Mouse (Mus musculus) induced T-regulatory cell, adult 2 months (primary cell): ENCODE data around the gene Phf14.
A peak's percentile ranks its signal among the peaks of the same experiment; 100 is the strongest.
"Not testable (repeated sequence)": the region's sequence is repeated elsewhere in the genome, so short reads cannot be mapped to it uniquely, and the experiment has no call there.

Source experiments
- DNase-seq: peaks from one replicate; pipeline ENCODE4 v3.0.0-alpha.2; 2012; ENCODE audit warnings: low read depth

The Phf14 gene

GRCm38 (mm10) chr6:12095716-12096115 lies 188.1 kb downstream of the Phf14 start:
- peak; percentile 38 for DNase-seq

- no peak for DNase-seq
These were observed 189.5 kb downstream of the Phf14 start for GRCm38 (mm10) chr6:12097125-12097524.

- DNase-seq = no peak
These were observed 197.5 kb downstream of the Phf14 start for GRCm38 (mm10) chr6:12105144-12105543.

DNA sequence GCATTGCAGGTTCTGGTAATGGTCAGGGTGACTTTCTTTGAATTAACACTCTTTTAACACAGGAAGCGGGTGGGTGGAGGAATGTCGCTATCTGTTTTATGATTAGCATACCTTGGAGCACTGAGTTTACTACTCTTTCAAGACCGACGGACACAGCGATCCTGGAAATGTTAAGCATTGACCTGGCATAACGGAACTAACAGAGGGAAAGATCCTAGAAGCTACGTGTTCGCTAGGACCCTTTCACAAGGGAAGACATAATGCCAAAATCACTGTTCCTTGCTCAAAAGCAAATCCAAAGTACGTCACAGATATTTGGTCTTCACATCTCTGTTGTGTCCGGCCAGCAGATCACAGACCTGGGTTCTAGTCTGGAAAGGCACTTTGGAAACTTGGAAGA lies 199.7 kb downstream of the Phf14 start:
- DNase-seq = no peak

DNA sequence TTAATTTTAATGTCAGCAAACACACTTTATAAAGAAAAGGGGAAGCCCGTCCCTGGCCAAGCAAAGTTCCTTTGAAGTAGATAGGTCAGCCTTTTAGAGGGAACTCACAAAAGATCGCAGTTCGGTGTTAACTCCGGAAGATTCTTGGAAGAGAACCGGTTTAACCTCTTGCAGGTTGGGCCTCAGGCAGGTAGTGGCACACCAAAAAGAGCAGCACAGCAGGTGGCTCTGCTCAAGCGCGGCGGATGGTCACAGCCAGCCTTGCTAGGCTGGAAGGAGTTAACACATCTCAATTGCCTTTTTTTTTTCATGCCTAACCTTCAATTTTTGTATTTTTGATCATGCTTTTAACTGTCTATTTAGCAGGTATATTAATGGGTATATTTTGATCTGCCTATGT lies 200.2 kb downstream of the Phf14 start:
- peak; percentile 22 for DNase-seq

DNA sequence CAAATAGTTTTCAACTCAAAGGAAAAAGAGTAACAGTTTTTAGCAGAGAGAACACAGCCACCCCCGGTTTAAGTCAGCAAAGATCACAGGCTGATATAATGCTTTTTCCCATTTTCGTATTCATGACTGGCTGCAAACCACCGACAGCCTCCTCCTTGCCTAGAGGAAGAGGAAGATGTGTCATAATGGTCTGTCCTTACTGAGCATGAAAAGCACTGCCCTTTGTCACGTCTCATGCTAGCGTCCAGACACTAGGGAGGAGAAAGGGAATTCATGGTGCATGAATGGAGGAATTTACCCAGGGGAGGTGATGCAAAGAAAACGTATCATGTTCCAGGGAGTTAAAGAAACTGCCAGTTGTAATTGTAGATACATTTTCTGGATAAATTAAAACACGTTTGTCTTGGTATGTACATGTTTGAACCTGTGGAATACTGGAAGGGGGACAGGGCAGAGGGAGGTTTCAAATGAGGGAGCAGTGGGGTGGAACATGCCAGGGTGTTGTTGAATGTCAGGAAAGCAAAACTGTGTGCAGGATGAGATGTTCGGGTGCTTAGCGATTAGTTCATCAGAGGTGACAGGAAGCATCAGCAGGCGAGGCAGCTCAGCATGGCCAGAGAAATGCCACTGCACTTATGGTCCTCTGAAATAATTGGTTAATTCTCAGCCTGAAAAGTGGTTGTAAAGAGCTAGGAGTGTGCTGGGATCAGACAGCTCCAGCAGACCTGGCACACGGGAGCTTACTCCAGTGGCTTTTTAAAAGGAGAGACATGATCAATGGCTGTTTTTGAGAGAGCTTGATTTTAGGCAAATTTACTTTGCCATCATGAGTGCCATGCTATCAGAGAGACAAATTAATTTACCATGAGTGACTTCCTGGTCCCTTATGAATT lies 209.6 kb downstream of the Phf14 start:
- DNase-seq = no peak

- DNase-seq = no peak
These were observed 210.4 kb downstream of the Phf14 start for GRCm38 (mm10) chr6:12117819-12118570.

DNA sequence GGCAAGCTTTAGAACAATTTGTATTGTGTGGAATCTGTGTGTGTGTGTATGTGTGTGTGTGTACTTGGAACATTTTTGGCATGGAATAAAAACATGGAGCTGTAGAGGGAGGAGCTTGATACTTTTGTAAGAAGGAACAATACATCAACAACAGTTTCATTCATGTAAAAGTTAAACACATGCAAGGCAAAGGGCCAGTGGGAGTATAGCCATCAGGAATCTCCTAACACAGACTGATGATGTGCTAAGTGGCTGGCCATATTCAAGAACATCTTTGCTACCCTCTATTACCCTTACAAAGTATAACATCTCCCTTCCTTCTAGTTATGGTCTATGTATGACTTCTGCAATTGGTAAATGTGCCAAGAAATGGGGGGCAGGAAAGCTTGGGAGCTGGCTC lies 215.2 kb downstream of the Phf14 start:
- DNase-seq = no peak

- peak; percentile 83 for DNase-seq
These were observed 217.6 kb downstream of the Phf14 start for GRCm38 (mm10) chr6:12125031-12125803.

DNA sequence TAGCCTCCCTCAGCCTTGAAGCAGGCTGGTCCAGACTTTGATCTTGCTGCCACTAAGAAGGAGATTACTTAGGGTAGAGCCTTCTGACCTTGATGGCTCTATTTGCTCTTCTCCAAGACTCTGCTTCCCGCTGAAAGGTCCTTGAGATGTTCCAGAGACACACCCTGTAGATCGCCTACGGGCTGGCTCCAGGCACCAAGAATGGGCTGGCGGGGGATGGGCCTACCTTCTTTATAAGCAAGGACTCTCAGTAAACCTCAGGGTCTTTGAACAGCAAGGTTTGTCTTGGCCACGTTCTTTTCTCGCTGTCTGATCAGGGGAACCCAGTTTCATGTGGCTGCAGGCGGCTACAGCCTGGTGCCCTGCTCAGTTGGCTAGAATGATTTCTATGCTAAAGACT lies 219.0 kb downstream of the Phf14 start:
- not testable (repeated sequence) for DNase-seq

GRCm38 (mm10) chr6:12127287-12127686 lies 219.7 kb downstream of the Phf14 start:
- no peak for DNase-seq
